Mouse (Mus musculus) regulatory T cell (primary cell): ENCODE results near the gene Cdx2.

Experiments used
- in situ Hi-C: fragments of 300-600 bp; cut with MboI, MseI; formaldehyde crosslinking; loops from one replicate; pipeline ENCODE4 v1.15.1; 2025; ENCODE audit warnings: high pct_unique_total_duplicates

The Cdx2 gene

DNA sequence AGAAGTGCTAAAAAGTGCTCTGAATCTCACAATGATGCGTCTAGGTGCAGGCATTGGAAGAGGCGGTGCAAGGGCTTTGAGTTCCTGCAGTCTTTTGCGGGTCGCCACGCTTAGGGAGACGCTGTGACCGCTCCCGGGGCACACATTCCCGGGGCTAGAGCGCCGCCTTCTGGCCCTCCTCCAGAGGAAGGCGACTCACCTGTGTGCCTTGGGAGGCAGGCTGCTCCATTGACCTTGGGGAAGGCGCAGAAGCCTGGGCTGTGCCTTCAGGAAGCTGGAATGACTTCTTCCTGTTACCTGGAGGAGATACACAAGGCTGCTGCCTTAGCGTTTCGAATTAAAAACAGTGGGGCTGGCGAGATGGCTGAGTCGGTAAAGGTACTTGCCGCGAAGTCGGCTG lies 12.9 kb downstream of the Cdx2 start:
- in situ Hi-C loops = loop anchor here (10.0 kb wide), 1 partner anchor 349 kb away; the partner anchor contains the start of gene Gtf3a

DNA sequence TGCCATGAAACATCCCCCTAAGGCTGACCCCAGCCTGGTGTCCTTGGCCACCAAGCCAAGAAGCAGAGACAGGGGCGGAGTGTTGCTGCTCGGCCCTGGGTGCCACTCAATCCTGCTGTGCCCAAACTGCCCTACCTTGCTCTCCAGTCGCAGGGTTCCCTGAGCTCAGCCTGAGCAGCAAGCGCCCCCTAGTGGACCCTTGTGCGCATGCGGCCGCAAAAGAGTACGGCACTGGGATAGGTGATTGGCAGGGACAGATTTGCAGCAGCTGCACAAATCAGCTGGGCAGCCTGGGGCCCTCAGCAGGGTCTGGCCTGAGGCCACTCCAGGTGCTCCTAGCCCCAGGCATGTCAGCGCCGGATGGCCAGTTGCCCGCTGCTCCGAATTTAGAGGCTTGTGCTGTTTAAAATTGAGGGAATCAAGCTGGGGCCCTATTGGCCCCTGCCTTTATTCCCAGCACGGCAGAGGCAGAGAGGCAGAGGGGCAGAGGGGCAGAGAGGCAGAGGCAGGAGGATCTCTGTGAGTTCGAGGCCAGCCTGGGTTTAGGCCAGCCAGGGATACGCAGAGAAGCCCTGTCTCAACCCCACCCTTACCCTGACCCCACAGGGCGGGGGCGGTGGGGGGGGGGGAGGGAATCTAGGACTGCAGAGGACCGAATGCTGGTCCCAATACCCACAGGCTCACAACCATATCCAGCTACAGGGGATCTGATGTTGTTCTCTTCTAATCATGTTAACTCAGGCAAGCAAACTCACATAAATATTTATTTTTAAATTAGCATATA lies 13.8 kb downstream of the Cdx2 start:
- in situ Hi-C loops = loop anchor here (10.0 kb wide), 1 partner anchor 349 kb away; the partner anchor contains the start of gene Gtf3a

DNA sequence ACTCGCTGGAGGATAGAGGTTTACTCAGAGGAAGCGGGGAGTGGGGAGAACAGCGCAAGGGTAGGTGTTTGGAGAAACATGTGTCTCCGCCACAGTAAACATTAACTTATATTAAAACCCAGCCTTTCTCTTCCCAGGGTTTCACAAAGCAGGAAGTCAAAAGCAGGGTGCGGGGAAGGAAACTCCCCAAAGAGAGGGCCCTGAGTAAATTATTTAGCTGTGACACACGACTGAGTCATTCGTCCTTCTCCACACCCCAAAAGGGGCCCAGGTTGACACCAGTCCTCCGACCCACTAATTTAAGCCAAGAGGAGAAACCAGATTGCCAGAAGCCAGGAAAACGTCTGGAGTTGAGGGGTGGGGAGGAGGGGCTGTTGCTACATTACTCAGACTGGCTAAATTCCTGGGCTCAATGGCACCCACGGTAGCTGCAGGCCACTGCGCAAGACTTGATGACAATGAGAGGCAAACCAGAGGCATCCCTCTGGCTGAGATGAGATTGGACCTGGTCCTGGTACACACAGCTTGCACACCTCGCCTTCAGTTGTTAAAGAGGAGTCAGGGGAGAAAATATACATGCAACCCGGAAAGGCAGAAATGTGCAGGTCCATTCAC lies 14.5 kb downstream of the Cdx2 start:
- in situ Hi-C loops = loop anchor here (10.0 kb wide), 1 partner anchor 348 kb away; the partner anchor contains the start of gene Gtf3a

DNA sequence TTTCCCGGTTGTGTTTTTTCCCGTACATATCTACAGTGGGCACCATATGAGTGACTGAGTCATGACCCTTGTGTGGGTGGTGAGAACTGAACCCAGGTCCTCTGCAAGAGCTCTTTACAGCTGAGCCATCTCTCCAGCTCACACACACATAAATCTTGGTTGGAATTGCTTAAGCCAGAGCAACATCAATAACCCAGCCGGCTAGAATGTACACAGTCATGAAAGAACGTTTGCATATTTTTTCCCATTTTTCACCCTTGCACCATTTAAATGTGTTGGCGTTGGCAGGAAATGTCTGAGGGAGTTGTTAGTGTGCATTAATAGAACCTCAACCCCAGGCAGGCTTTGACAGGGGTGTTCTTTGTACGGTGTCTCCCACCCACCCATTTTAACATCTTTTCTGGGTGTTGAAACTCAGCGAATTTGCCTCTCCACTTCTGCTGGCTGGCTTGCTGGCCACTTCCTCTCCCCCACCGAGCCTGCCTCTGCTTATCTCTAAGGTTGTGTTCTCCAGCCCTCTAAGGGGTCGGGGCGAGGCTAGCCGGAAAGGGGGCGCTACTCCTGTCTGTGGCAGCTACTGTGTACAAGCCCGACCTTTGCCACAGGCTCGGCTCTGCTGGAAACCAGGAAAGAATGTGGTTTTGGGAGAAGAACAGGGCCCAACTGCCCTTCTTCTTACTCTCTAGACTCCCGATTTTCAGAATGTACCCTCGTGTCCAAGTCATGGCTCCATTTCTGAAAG lies 15.1 kb downstream of the Cdx2 start:
- in situ Hi-C loops = loop anchor here (10.0 kb wide), 1 partner anchor 347 kb away; the partner anchor contains the start of gene Gtf3a

DNA sequence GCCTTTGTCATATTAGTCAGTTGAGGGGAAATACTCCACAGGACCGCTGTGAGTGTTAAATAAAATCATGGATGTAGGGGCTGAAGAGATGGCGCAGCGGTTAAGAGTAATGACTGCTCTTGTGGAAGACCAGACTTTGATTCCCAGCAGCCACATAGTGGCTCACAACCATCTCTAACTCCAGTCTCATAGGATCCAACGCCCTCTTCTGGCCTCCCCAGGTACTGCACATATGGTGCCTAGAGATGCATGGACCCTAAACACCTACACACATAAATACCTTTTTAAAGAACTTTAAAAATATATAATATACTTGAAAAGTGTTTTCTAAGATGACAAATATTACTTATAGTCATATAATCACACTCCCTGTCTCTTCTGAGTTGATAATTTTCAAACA lies 22.7 kb downstream of the Cdx2 start:
- in situ Hi-C loops = no loop called here

DNA sequence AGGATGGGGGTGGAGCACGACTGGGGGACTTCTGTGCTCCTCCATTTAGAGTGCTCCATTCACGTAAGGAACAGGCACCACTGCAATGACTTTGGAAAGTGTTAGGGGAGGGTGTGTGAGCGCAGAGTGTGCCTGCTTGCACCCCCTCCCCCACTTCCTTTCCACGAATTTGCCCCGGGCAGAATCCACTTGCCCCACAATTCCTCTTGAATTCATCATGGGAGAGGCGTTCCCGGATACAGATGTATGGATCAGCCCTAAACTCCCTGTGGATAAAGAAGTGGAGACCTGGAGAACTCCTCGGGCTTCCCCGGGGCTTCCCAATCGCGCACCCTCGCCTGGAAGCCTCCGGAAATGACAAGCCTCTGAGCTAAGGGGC lies 29.5 kb downstream of the Cdx2 start:
- in situ Hi-C loops = no loop called here

DNA sequence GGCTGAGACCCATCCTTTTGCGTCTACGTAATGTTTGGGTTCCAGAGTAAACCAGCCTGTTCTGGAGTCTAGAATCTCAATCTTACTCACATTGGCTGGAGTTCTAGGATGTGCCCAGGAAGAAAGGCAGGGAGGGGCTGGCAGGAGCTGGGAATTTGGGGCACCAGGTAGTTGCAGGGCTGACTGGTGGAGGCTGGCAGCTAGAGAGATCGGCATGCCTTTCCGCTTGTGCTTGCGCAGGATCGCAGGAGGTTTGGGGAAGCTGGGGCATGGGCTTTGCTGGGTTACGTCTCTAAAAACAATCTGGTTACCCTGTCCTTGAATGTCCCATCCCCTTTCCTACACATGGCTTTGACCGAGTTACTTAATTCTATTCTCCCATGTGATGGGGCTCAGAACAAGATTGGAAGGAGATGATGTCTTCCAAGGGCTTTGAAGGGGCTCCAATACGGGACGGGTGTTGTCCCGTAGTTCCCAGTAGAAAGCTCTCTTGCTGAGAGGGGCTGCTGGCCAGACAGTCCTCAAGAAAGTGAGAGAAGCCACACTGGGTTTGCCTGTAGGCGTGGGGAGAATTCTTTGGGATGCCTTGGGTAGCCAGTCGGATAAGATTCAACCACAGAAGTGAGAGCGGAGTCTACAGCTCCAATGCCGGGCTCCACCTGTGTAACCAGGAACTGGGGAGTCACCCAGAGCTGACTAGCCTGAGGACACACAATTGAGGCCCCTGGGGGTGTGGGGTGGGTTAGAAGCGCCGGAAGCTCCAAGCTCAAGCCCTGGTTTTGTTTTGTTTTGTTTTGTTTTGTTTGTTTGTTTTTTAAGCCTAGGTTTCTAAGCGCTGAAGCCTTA lies 30.1 kb downstream of the Cdx2 start:
- in situ Hi-C loops = no loop called here

DNA sequence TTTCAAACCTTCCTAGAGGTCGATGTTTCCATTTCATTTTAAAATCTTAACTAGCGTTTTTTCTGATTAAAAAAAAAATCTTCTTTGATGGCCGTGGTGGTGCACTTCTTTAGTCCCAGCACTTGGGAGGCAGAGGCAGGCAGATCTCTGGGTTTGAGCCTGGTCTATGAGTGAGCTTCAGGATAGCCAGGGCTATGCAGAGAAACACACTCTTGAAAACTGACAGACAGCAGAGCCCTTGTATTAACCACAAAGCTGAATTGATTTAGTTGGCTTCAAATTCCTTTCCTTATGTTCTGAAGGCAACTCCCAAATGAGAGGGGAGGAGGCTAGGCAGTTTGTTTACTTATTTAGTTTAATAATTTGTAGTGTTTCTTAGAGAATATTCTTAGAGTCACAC lies 31.3 kb downstream of the Cdx2 start:
- in situ Hi-C loops = no loop called here

DNA sequence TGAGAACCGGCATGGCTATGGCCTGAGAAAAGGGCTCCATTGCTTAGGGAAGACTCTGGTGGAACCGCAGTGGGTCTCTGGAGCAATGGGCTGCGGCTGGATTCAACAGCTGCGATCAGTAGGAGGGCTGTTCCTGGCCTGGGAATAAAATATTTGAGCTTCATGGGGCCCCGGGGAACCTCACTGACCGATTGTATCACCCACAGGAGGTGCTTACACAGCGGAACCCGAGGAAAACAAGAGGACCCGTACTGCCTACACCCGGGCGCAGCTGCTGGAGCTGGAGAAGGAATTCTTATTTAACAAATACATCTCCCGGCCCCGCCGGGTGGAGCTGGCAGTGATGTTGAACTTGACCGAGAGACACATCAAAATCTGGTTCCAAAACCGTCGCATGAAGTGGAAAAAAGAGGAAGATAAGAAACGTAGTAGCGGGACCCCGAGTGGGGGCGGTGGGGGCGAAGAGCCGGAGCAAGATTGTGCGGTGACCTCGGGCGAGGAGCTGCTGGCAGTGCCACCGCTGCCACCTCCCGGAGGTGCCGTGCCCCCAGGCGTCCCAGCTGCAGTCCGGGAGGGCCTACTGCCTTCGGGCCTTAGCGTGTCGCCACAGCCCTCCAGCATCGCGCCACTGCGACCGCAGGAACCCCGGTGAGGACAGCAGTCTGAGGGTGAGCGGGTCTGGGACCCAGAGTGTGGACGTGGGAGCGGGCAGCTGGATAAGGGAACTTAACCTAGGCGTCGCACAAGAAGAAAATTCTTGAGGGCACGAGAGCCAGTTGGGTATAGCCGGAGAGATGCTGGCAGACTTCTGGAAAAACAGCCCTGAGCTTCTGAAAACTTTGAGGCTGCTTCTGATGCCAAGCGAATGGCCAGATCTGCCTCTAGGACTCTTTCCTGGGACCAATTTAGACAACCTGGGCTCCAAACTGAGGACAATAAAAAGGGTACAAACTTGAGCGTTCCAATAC lies 32.6 kb downstream of the Cdx2 start:
- in situ Hi-C loops = no loop called here

DNA sequence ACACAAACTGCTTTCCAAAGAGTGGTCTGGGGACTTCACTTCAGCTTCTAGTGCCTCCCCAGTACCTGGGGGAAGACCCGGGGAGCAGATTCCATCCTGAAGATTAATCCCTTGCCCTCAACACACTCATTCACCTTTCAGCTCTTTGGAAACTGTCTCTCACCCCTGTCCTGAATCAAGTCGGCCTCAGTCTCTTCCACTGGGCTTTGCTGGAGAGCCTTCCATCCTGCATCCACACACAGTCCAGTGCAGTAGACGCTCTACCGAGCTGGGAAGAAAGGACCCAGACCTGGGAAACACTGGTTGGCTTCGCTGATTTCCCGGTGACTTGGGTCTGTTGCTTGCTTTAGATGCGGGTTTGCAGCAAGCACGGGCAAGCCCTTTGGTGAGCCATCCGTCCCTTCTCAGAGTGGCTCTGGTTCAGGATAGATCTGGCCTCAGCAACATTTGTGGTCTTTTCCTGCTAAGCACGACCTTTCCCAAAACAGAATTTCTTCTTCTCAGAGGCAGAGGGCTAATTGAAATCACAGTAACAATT lies 34.2 kb downstream of the Cdx2 start:
- in situ Hi-C loops = no loop called here

DNA sequence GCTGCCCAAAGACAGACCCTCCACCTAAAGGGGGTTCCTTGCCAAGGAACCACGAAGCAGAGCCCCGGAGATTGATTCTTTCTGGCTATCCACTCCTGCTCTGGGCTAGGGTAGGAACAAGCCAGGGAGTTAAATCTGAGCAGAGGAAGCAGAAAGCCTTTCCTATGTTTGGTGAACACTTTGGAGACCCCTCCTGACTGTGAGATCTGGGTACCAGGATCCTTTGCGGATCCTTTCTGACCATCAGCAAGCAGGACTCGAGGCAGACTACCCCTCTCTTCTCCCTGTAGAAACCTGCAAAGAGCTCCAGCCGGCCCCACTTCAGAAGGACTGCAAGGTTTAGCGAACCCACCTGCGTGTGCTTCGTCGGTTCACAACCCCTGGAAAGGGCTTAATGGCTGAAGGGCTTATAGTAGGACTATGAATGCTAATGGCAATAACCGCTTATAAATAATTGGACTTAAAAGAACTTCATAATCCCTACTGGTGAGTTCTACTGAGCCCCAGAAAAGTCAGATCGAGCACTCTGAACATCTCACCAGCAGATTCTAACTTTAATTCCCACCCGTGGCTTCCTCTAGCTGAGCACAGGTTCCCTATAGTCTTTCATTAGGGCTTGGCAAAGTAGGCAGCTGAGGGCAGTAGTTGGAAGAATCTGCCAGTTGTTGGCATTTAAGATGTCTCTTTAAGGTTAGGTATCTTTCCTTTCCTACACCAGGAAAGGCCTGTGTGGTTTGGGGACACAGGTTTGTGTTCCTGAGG lies 34.8 kb downstream of the Cdx2 start:
- in situ Hi-C loops = no loop called here

DNA sequence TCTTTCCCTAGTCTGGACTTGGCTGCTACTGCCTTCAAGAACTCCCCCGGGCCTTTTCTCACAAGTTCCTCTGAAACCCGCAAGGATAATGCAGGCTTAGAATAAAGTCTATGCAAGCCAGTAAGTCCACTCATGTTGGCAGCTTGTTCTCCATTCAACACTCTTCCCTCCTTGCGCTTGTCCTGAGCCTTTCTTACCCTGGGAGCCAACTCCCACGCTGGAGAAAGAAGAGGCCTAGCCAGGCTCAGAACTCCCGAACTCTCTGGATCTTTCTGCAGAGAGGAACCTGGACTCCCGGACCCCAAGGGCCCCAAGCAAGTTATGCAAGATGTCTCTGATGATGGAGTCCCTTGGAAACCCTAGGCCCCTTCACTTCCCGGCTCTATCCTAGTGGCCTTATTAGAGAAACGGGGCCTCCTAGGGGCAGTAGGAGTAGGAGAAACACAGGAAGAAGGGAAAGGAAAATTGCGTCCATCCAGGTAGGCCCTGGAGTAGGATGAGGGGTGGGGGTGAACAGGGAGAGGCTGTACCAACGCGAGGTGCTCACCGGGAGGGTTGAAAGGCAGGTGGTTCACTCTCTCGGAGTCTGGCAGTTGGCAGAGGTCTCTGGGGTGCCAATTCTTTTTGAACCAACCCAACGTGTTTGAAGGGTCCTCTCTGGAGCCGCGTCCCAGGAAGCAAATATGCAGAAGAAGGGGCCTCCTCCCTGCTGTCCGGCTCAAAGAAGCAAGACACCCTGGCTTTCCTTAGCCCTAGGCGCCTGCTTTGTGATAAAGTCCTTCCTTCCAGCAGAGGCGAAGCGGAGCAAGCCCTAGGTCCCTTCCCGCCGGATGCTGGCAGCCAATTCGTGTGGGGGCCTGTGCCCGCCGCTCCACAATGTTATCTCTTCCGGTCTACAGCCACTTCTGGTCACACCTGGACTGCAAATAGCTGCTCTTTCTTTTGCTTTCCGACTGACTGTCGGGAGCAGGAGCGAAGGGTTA lies 36.1 kb downstream of the Cdx2 start:
- in situ Hi-C loops = no loop called here

DNA sequence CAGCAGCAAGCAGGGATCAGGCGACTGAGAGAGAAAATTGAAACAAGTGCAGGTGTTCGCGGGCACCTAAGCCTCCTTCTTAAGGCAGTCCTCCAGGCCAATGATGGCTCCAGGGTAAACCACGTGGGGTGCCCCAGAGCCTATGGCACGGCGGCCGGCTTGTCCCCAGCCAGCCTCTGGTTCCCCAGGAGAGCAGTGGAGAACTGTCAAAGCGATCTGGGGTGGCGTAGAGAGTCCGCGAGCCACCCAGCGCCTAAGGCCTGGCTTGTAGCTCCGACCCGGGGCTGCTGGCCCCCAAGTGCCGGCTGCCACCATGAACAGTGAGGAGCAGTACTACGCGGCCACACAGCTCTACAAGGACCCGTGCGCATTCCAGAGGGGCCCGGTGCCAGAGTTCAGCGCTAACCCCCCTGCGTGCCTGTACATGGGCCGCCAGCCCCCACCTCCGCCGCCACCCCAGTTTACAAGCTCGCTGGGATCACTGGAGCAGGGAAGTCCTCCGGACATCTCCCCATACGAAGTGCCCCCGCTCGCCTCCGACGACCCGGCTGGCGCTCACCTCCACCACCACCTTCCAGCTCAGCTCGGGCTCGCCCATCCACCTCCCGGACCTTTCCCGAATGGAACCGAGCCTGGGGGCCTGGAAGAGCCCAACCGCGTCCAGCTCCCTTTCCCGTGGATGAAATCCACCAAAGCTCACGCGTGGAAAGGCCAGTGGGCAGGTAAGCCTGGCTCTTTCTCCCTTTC lies 37.0 kb downstream of the Cdx2 start, which contains the start of gene Pdx1:
TSS of gene Pdx1 (plus strand) at position 34 of the 747 bp plus-strand sequence.
- in situ Hi-C loops = no loop called here

DNA sequence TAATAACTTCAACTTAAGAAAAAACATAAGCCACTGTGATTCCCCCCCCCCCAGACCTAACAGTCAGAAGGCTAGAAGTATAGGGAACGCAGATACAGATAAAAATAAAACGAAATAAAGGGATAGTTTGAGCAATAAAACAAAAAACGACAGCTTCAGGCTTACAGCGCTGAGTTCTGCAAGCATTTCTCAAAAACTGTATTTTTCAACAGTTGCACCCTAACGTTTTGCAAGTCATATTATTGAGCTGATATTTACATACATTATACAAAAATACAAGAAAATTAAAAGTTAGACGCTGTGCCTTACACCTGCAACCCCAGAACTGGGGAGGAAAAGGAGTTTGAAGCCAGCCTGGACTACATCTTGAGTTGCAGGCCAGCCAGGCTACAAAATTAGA lies 37.7 kb downstream of the Cdx2 start:
- in situ Hi-C loops = no loop called here

DNA sequence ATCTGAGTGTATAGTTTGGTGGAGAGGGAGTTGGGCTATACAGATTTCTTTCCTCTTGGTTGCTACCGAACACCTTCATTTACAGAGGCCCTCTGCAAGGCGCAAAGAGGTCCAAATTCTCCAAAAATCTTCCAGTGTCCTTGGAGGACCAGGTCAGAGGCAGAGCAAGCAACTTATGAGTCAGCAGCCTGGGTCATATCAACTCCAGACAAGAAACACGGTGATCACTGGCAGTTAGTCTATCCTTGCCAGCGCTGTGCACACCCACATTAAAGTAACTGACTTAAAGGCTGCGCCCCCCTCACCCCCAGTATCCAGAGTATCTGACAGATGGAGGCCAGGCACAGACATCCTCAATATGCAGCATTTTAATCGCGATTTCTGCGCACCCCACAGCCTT lies 38.3 kb downstream of the Cdx2 start:
- in situ Hi-C loops = no loop called here

DNA sequence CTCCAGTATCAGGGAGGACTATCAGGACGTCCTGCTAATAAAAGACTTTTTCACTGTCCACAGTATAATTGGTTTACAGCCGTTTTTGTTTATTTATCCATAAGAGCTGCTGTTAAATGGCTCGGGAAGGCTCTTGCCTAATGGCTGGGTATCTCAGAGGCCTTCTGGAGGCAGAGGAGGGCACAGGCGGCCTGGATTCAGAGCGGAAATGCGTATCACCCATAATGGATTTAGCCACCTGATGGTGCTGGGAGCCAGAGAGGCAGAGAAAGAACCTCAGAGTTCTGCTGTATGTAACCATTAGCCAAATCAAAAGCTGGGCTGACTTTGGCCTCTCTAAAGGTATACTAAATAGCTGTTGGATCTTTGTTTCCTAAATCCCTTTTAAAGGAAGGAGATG lies 39.6 kb downstream of the Cdx2 start:
- in situ Hi-C loops = no loop called here

DNA sequence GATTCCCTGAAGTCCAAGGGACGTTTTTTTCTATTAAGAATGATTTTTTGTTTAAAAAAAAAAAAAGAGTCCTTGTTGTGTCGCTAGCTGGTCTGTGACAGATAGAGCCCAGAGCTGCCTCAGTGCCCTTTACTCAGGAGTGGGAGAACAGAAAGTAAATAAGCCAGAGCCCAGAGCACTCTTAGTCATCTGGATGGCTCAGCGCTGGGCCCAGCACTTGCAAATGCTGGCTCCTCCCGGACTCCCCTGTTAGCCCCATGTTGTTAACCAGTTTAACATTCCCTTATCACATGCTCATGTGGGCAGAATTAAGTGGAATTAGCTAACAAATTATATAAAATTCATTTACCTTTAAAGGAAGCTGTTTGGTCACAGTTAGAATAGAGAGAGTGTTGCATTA lies 43.1 kb downstream of the Cdx2 start:
- in situ Hi-C loops = no loop called here
